Mouse (Mus musculus) T-helper 2 cell (primary cell): ENCODE data around the gene Podnl1.

Experiments
- in situ Hi-C: fragments of 300-600 bp; cut with MboI, MseI; formaldehyde crosslinking; loops from one replicate; pipeline ENCODE4 v1.15.1; 2025; ENCODE audit warnings: high pct_unique_total_duplicates

The Podnl1 gene

DNA sequence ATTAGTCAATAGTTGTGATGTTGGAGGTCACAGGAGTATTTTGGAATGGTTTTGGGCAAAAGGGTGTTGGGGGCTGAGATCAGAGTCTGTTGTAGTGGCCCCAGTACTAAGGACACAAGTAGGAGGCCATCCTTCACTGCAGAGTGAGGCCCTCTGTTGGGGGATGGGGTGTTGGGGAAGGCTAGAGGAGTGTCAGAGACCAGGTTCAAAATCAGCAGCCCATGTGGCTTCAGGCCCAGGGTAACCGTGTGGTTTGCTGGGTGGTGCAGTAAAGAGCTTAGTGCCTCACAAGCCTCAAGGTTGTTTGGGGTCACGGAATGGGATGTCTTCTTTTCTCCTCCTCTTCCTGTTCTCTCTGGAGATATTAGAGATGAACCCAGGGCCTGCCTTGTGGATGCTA is 953 bp downstream of the Podnl1 start:
- in situ Hi-C loops = no loop called here

DNA sequence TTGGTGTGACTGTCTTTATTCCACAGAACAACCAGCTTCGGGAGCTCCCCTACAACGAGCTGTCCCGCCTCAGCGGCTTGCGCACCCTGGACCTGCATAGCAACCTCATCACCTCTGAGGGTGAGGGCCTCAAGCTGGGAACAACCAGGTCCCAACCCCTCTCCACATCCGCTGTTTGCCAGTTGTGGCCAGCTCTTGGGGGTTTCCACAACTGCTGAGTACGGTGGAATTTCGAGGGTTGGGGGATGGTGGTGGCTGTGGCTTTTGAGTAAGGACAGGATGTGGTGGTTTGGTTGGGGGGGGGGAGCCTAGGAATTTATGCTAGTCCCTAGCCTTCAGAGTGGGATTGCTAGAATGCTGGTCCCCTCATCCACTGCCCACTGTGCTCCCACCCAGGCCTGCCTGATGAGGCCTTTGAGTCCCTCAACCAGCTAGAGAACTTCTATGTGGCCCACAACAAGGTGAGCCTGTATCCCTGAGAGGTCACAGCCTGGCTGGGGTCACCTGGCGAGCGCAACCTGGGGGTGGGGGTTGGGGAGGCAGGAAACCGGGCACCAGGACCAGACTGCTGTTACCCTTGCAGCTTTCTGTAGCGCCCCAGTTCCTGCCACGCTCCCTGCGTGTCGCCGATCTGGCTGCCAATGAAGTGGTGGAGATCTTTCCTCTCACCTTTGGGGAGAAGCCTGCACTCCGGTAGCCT is 1.6 kb downstream of the Podnl1 start:
- in situ Hi-C loops = no loop called here

DNA sequence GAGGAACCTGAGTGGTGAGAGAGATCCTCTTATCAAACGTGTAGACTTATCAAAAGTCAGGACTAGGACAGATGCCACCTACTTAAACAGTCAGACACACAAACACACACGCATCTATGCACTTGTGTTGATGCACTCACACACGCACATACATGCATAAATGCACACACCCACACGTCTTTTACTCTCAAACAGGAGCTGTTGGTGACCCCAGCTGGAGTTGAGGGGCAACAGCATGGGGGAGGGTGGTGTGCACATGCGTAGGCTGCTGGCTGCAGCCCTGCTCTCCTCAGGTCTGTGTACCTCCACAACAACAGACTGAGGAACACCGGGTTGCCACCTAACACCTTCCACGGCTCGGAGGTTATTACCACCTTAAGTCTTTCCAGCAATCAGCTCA is 2.5 kb downstream of the Podnl1 start:
- in situ Hi-C loops = no loop called here

- in situ Hi-C loops = loop anchor here (5.0 kb wide), 1 partner anchor 59 kb away; no protein-coding TSS in a partner anchor
Measured at GRCm38 (mm10) chr8:84130806-84131205, 5.0 kb downstream of the Podnl1 start.

DNA sequence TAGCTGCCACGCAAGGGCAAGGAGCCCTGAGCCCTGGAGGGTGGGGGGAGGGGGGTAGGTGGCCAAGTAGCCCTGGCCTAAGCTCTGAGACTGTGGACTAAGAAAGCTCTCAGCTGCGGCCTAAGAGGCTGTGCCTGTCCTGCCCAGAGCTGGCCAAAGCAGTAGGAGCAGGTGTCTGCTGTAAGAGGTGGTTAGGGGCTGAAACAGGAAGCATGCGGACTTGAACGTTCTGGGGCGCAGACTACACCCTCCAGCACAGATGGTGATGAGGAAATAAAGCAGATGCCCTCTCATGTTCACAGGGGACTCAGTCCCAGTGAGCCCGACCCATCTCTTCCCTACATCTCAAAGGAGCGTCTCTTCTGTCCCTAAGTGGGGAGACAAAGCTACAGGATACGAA is 6.4 kb downstream of the Podnl1 start:
- in situ Hi-C loops = loop anchor here (5.0 kb wide), 1 partner anchor 60 kb away; no protein-coding TSS in a partner anchor

DNA sequence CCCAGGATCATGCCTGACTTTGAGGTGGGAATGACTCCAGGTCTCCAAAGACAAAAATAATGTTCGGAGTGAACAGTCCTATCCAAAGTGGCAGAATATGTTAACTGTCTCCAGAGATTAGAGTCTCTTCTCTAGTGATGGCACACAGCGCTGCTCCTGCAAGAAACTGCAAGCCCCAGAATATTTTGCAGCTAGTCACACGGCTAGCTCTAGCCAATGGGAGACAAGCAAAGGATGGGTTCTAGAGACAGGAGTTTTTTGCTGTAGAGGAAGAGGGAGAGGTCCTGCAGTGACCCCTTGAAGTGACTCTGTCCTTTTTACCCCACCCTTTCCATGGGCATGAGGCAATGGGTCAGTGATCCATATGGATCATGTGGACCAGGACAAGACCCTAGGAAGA is 12.1 kb downstream of the Podnl1 start:
- in situ Hi-C loops = no loop called here

- in situ Hi-C loops = no loop called here
Measured at GRCm38 (mm10) chr8:84140838-84141237, 15.0 kb downstream of the Podnl1 start.

DNA sequence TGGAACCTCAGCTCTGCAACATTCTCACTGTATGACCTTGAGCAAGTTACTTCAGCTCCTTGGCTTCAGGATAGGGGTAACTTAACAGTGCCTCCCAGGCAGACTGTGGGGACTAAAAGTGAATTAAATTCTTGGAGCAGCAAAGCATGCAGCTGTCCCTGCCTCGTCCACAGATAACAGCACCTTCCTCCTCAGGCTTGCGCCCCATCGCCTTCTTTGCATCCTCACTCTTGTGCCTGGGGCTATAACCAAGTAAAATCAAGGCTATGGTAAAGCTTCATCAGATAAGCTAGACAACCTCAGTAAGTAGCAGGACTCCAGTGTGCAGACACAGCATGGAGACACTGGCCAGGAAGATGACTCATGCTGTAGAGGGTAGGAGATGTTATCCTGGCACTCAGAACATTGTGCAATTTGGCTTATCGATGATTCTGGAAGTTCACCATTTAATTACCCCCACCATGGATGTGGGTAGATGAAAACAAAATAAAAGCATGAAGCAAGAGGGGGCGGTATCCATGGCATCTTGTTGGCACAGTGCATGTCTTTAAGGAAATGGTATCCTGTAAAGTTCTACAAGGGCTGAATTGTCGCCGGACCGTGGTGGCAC is 19.0 kb downstream of the Podnl1 start:
- in situ Hi-C loops = no loop called here

DNA sequence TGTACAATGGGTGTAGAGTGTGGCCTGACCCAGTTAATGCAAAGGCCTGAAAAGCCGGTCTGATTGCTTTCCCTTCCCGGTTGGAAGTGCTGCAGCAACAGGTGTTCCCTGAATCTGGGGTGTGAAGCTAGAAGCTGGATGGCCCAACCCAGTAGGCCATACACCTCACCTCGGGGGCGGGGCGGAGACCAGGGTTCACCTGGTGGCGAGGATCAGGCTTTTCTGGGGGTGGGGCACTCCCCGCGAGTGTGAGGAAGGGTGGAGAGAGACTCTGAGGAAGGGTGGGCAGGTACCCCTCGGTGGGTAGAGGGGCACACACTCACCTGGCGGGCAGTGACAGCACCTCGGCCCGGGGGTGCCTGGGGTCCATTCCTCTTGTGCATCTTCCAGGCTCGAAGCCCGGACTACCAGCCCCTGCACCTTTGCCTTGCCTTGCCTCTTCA is 21.6 kb downstream of the Podnl1 start:
- in situ Hi-C loops = no loop called here

- in situ Hi-C loops = no loop called here
Measured at GRCm38 (mm10) chr8:84147769-84148530, 22.2 kb downstream of the Podnl1 start, which contains the start of the genes Cc2d1a and 4930432K21Rik. Gene Cc2d1a (minus strand): TSS chr8:84147936. Gene 4930432K21Rik (plus strand): TSS chr8:84148025.

- in situ Hi-C loops = no loop called here
Measured at GRCm38 (mm10) chr8:84148531-84148850, 22.7 kb downstream of the Podnl1 start.

- in situ Hi-C loops = no loop called here
Measured at GRCm38 (mm10) chr8:84149181-84149580, 23.4 kb downstream of the Podnl1 start.

DNA sequence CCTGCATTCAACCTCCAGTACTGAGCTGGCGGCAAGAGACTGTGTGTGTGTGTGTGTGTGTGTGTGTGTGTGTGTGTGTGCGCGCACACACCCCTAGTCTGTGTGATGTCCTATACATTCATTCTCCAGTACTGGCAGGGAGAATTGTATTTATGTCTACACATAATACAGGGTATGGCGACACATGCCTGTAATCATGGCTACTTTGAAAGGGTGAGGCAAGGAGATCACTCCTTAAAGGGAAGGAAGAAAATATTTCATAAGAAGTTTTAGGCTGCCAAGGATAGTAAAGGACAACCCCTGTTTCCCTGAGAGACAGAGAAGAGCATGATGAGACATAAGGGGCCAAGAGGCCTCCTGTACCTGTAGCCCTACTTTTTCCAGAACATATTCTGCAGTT is 31.8 kb downstream of the Podnl1 start:
- in situ Hi-C loops = no loop called here

DNA sequence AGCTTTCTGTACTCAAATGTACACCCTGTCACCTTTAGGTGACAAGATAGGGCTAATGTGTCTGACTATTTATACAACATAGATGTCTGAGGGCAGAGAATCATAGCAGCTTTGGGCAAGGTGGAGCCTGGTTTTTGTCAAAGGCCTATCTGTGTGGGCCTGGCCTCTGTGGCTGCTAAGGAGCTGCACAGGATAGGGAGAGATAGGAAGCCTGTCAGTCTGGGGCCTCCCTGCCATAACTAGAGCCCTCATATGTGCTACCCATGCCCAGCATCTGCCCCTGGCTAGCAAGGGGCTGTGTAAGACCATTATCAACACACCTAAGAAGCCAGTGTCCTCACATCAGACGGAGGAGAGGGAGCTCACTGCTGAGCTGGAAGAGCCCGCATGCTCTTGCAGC is 41.9 kb downstream of the Podnl1 start:
- in situ Hi-C loops = loop anchor here (10.0 kb wide), 2 partner anchors 133 to 363 kb away; no protein-coding TSS in a partner anchor

DNA sequence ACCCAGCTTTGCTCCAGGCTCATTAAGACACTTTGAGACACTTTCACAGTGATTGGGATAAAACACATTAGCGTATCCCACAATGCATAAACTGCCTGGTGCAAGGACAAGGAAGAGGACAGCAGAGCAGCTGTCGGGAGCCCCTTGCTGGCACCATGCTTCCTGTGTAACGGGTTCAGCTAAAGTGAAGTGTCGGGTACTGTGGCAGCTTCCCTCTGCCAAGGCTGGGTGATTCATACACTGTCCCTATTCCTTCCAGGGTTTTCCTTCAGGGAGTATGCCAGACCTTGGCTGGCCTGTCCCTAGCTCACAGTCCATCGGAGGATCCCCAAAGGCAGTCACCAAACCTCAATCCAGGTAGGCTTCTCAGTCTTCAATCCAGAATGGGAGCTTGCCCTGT is 44.3 kb downstream of the Podnl1 start:
- in situ Hi-C loops = no loop called here

DNA sequence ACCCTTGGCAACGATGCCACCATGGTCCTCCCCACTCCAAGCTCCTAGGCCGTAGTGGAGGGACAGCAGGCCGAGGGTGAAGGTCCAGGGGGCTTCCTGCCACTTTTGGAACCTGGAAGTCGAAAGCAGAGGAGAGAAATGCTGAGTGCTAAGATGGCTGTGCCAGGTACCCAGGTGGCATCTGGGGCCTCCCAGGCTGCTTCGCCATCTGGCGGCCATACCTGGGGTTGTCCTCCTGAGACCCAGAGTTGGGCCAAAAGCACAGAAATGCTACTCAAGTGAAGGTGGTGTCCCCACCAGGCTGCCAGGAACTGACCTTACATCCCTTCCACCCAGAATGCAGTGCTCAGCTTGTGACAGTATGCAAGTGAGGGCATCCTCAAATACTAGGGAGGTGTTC is 48.1 kb downstream of the Podnl1 start:
- in situ Hi-C loops = no loop called here

GRCm38 (mm10) chr8:84176560-84176959 is 50.8 kb downstream of the Podnl1 start:
- in situ Hi-C loops = no loop called here

GRCm38 (mm10) chr8:84177405-84177804 is 51.6 kb downstream of the Podnl1 start:
- in situ Hi-C loops = no loop called here

- in situ Hi-C loops = no loop called here
Measured at GRCm38 (mm10) chr8:84178592-84178991, 52.8 kb downstream of the Podnl1 start.

GRCm38 (mm10) chr8:84179946-84180345 is 54.2 kb downstream of the Podnl1 start:
- in situ Hi-C loops = no loop called here

GRCm38 (mm10) chr8:84180530-84181190 is 54.9 kb downstream of the Podnl1 start:
- in situ Hi-C loops = no loop called here
